Mouse (Mus musculus): ENCODE data around the gene Gm853. TPM values are rescaled to one million over a fixed set of nuclear protein-coding genes. Genes with fewer than 3 reads are reported as not detected.

Gm853 gene
- total RNA-seq, 2 experiments from 2014 or later, result 0.16 TPM; not detected in 1

DNA sequence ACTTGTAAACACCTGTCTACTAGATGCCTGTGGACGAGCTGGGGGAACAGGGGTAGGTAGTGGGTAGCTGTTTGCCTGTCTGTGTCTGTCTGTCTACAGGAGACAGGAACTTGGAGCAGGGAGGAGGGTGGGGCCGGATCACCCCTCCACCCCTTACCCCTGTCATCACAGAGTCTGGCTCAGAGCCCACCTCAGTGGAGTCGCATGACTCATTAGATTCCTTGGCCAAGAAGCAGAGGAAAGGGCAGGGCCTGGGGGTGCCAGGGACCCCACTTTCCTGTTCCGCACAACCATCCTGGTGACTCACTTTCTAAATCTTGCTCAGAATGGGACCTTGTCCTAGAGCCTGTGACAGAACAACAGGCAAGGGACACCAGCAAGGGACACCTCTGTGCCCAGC, 45.1 kb downstream of the Gm853 start:
- intact Hi-C loops (cut with DNase I), result no loop called here
- no peak for DNase-seq (ENCODE audit: low spot score in 2 of 2)

DNA sequence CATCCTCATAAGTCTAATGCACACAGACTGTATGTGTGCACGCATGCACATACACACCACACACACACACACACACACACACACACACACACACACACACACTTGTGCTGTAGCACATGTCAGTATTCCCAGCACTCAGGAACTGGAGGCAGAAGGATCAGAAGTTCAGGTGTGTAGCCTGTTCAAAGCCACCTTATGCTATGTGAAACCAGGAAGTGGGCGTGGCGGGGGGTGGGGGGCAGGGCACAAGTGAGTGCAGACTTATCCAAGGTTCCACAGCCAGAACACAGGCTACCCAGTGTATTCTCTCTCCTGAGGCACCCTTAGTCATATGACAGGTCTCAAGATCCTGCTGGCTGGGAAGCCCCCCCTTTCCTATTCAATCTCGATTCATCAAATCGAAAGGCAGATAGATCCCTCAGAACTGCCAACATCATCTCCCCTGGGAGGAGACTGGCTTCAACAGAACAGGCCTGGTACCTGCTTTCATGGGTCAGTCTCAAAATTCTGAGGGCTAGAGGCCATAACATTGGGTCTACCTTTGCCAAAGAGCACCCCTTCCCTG, 46.0 kb downstream of the Gm853 start:
- no peak for DNase-seq (ENCODE audit: low spot score in 2 of 2)
- intact Hi-C loops (cut with DNase I), result no loop called here

DNA sequence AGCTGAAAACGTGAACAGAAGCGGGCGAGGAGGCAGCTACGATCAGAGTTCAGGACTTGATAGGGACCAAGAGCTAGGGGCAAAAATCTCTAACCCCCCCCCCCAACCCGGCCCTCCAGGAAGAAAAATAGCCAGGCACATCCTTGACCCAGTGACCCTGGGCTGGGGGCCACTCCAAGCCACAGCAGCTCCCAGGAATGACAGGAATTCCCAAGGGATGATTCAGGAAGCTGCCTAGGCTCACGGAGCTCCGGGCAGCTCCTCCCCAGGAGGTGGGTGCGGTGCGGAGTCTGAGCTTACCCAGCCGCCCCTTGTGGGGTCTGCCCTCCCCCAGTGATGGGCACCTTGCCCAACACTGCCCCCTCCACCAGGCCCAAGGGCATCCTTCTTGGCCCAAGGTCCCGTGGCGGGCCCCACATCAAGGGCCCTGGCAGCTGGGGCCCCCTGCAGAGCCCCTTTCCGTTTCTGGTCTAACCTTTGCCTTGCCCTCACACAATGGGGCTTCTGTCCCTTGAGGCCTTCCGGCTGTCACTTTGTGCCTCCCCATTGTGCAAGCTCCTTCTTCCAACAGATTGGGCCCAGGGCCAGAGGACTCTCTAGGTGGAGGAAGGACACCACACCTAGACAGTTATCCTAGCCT, 47.0 kb downstream of the Gm853 start, which contains the start of gene Tinagl1:
TSS of gene Tinagl1 (minus strand) at position 51 of the 640 bp plus-strand sequence.
- no peak for DNase-seq (ENCODE audit: low spot score in 2 of 2)
- intact Hi-C loops (cut with DNase I), result no loop called here

DNA sequence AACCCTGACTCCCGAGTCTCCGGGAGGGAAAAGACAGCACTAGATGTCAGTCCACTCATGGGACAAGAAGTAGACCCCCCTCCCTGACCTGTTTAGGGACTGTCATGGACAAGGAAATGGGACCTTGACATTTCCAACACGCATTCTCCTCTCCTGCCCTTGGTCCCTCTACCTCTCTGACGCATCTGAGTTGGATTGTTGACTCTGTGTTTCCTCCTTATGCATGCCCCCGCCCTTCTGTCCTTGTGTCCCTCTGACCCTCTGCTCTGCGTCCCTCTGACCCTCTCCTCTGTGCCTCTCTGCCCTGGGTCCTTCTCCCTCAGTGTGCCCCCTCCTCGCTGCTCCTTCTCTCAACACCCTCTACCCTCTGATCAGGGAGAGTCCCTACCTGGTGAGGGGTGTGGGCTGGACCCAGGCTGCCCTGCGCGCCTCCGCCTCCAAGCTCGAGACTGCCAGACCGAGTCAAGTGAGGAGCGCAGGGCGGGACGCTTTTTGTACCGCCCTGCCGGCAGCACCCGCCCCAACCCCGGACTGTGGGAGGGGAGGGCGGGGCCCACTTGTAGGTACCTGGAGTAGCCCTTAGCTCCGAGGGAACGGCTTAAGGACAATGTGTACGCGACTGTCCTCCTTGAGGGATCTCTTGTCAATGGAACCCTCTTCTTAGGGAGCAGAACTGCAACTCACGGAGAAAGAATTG, 47.7 kb downstream of the Gm853 start:
- intact Hi-C loops (cut with DNase I), result no loop called here
- no peak for DNase-seq (ENCODE audit: low spot score in 2 of 2)

GRCm38 (mm10) chr4:130173911-130174311, 48.3 kb downstream of the Gm853 start:
- intact Hi-C loops (cut with DNase I), result no loop called here
- DNase-seq (ENCODE audit: low spot score in 2 of 2), result no peak

DNA sequence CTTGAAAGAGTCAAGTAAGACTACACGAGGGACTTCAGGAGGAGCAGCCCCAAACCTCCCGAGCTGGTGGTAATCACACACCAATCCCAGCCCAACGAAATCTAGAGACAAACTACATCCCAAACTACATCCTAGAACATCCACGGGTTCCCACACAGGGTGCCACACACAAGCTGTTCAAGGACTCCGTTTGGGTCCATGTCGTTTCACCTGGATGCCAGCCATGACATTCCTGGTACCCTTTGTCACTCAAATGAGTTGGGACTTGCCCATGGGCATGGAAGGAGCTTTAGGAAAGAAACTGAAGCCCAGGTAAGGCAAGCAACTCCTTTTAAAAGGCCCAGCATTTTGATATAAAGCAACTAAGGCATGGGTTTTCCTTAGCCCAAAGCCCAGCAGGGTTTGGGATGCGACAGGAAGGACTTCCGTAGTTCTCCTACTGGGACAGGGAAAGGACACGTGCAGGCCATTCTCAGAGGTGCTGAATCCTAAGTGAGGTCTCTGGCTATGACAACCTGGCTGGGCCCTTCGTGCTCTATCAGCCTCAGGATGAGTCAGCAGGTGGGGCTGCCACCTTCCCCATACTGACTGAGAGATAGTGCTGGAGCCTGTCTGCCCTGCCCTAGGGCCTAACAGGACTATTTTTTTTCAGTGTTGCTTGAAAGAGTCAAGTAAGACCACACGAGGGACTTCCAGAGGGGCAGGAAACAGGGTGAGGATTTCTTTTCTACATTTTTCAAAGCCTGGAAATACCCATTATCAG, 49.0 kb downstream of the Gm853 start:
- DNase-seq (ENCODE audit: low spot score in 2 of 2), result no peak
- intact Hi-C loops (cut with DNase I), result no loop called here

DNA sequence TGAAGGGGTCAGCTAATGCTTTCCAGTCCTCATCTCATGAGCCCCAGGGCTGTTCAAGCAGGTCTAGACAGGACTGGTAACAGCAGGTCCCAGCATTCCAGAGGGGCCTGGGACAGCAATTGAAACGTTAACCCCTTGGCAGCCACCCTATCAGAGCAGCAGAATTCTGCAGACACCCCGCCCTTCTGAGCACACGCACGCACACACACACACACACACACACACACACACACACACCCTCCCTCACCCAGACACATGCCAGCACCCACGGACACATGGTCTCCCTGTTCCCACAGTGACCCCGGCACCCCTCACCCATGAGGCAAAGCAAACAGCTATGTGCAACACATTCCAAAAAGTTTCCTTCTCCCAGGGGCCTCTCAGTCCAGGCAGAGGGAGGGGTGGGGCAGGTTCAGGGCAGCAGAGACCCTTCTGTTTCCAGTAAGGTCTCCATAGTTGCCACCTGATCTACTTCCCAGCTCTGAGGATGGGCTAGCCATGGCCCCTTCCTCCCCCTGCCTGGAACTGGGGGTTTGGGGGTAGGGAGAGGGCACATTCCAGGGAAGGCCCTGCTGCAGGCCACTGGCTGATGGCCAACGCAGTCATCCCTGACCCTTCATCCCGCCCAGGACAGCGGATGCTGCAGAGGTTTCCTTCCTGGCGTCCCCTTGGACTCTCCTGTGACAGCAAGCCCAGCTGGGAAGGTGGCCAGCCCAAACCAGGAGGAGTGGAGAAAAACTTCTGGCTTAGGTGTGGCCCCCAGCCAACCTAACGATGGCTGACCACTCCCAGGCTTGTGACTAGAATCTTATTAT, 50.0 kb downstream of the Gm853 start:
- DNase-seq (ENCODE audit: low spot score in 2 of 2), result no peak
- intact Hi-C loops (cut with DNase I), result no loop called here

GRCm38 (mm10) chr4:130170362-130170761, 51.8 kb downstream of the Gm853 start:
- intact Hi-C loops (cut with DNase I), result no loop called here

DNA sequence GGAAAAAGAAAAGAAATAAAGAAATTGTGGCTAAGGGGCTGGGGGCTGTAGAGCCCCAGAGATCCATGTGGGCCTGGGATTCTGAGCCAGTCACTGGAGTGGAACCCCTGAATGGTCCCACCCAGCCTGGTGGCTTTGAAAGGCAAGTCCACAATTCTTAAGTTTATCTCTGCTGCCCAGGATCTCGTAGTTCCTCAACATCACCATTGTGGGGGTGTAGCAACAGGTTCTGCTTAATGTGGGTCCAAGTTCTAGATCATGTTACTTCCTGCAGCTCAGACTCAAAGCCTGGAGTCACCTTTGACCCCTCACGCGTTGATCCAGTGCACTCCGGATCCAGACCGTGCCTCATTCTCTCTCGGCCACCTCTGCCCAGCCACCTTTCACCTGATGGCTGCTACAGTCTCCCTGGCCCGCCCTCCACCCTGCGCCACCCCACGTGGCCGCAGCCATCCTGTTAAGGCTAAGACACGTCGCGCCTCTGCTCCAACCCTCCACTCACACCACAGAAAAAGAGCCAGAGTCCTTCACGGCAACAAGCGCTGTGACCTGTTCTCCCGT, 52.7 kb downstream of the Gm853 start:
- intact Hi-C loops (cut with DNase I), result no loop called here
- no peak for DNase-seq (ENCODE audit: low spot score in 2 of 2)

More at GRCm38 (mm10) chr4:130170362-130170761, 51.8 kb downstream of the Gm853 start:
- no peak for DNase-seq (ENCODE audit: low spot score in 2 of 2)

- intact Hi-C loops (cut with DNase I), result no loop called here
- peak in 1 of 2 experiments; percentile 38 for DNase-seq (ENCODE audit: low spot score in 2 of 2)
Observed at GRCm38 (mm10) chr4:130168280-130169183, 53.7 kb downstream of the Gm853 start.

- DNase-seq (ENCODE audit: low spot score in 2 of 2), result no peak
- intact Hi-C loops (cut with DNase I), result no loop called here
Observed at GRCm38 (mm10) chr4:130167814-130168213, 54.4 kb downstream of the Gm853 start.

- no peak for DNase-seq (ENCODE audit: low spot score in 2 of 2)
- intact Hi-C loops (cut with DNase I), result no loop called here
Observed at GRCm38 (mm10) chr4:130167321-130167720, 54.9 kb downstream of the Gm853 start.

- intact Hi-C loops (cut with DNase I), result no loop called here
- no peak for DNase-seq (ENCODE audit: low spot score in 2 of 2)
Observed at GRCm38 (mm10) chr4:130166592-130166991, 55.6 kb downstream of the Gm853 start.

- intact Hi-C loops (cut with DNase I), result no loop called here
- DNase-seq (ENCODE audit: low spot score in 2 of 2), result no peak
Observed at GRCm38 (mm10) chr4:130166061-130166460, 56.1 kb downstream of the Gm853 start.

- intact Hi-C loops (cut with DNase I), result no loop called here
- no peak for DNase-seq (ENCODE audit: low spot score in 2 of 2)
Observed at GRCm38 (mm10) chr4:130164121-130164520, 58.1 kb downstream of the Gm853 start.

GRCm38 (mm10) chr4:130163391-130163861, 58.8 kb downstream of the Gm853 start:
- intact Hi-C loops (cut with DNase I), result no loop called here
- DNase-seq (ENCODE audit: low spot score in 2 of 2), result no peak

DNA sequence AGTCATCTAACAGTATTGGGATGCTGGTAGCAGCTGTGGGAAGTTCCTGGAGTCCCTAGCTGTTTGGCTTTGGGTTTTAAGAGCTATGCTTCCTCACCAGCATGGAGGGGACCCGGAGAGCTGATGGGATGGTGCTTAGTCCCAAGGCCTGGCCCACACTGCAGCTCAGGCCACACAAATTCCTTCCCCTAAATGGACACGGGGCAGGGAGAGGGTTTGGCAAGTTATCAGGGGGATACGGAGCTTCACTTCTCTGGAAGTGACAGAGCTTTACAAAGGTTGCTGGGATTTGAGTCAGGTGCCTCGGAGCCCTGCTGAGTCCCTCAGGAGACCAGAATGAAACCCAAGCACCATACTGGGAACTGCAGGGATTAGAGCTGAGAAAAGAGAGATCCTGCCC, 60.9 kb downstream of the Gm853 start:
- intact Hi-C loops (cut with DNase I), result no loop called here
- no peak for DNase-seq (ENCODE audit: low spot score in 2 of 2)

Measured in left cerebral cortex, postnatal 25 days (tissue).